22 mouse cellular contexts compared by ENCODE assay signal in genomic region chr8:56211922-56212635, GRCm38 (mm10).
"Had no signal": no experiment of that assay in that cellular context is flagged by ENCODE, and none has a peak within 500 bp of the region (broad histone marks: within the 10 kb centered on the region; RNA-seq: fewer than 3 reads in every experiment).

No protein-coding gene starts in this region.

- H3K27ac ChIP-seq: layer of hippocampus, adult 2 months; limb, embryonic 10.5 days; limb, embryonic 13.5 days; liver, embryonic 14.5 days; macrophage; midbrain, embryonic 13.5 days; stomach, embryonic 15.5 days had no signal

- H3K9me3 ChIP-seq: limb, embryonic 10.5 days; limb, embryonic 13.5 days; midbrain, embryonic 13.5 days; stomach, embryonic 15.5 days had no signal

- ATAC-seq: liver, postnatal 0 days; lung, postnatal 0 days; midbrain, embryonic 13.5 days; midbrain, embryonic 16.5 days had no signal

- H3K4me3 ChIP-seq: layer of hippocampus, adult 2 months; limb, embryonic 10.5 days; limb, embryonic 13.5 days; midbrain, embryonic 13.5 days; stomach, embryonic 15.5 days had no signal

- H3K27me3 ChIP-seq: limb, embryonic 13.5 days; midbrain, embryonic 13.5 days; stomach, embryonic 15.5 days had no signal

- H3K9ac ChIP-seq: limb, embryonic 13.5 days; liver, embryonic 14.5 days; liver, postnatal 0 days; lung, embryonic 14.5 days; midbrain, embryonic 13.5 days; stomach, embryonic 15.5 days had no signal

- H3K36me3 ChIP-seq: limb, embryonic 10.5 days; limb, embryonic 13.5 days; midbrain, embryonic 13.5 days; stomach, embryonic 15.5 days had no signal

- H3K4me2 ChIP-seq: limb, embryonic 13.5 days; liver, embryonic 11.5 days; lung, embryonic 14.5 days; midbrain, embryonic 13.5 days; stomach, embryonic 15.5 days had no signal

- DNase-seq: kidney, adult 18-20 months; kidney, adult 9 months; kidney, postnatal 14 days; layer of hippocampus, adult 9-11 months; liver, postnatal 0 days; lung, embryonic 14.5 days; right cerebral cortex, adult 18-20 months; right cerebral cortex, postnatal 14 days; right cerebral cortex, postnatal 4 days; thymus, adult 2 months; thymus, postnatal 14 days; thymus, postnatal 4 days had no signal

- H3K4me1 ChIP-seq: limb, embryonic 10.5 days; limb, embryonic 13.5 days; midbrain, embryonic 13.5 days; stomach, embryonic 15.5 days had no signal
